Mouse (Mus musculus) midbrain, embryonic 14.5 days (tissue): ENCODE results near the gene Srp68. TPM values are rescaled to one million over a fixed set of nuclear protein-coding genes. Genes with fewer than 3 reads are reported as not detected.
"Not testable (repeated sequence)": the region's sequence is repeated elsewhere in the genome, so short reads cannot be mapped to it uniquely, and the experiment has no call there.

Experiments
- ATAC-seq: fragments of 200-750 bp; cut with Nextera tagmentation; 2 replicates; pipeline ENCODE4 v1.8.0; 2017; ENCODE audit warnings: moderate number of reproducible peaks, moderate library complexity; ENCODE audit not compliant: low FRiP score, low TSS enrichment
- DNase-seq: peaks from one replicate; pipeline ENCODE4 v3.0.0-alpha.2; 2015
- H3K27ac ChIP-seq: fragments of 300-500 bp; sonication (generic); replicated peaks from 2 replicates; pipeline ENCODE4 v1.5.1; 2014; ENCODE audit warnings: mild to moderate bottlenecking, low read depth, low read length, moderate library complexity
- H3K27me3 ChIP-seq: fragments of 300-500 bp; sonication (generic); 2 replicates; pipeline ENCODE4 v1.6.1; 2014; ENCODE audit warnings: low read length, control low read depth, mixed read lengths; ENCODE audit not compliant: control insufficient read depth, insufficient read depth
- H3K36me3 ChIP-seq: fragments of 300-500 bp; sonication (generic); 2 replicates; pipeline ENCODE4 v1.6.1; 2014; ENCODE audit warnings: low read length, control low read depth; ENCODE audit not compliant: control insufficient read depth, insufficient read depth
- H3K4me1 ChIP-seq: fragments of 300-500 bp; sonication (generic); 2 replicates; pipeline ENCODE4 v1.6.1; 2014; ENCODE audit warnings: mild to moderate bottlenecking, antibody characterized with exemption, low read length, control low read depth; ENCODE audit not compliant: control insufficient read depth, insufficient read depth
- H3K4me2 ChIP-seq: fragments of 300-500 bp; sonication (generic); 2 replicates; pipeline ENCODE4 v1.6.1; 2014; ENCODE audit warnings: mild to moderate bottlenecking, low read length, moderate library complexity
- H3K4me3 ChIP-seq: fragments of 300-500 bp; sonication (generic); replicated peaks from 2 replicates; pipeline ENCODE4 v1.5.1; 2014; ENCODE audit warnings: low read depth, low read length
- H3K9ac ChIP-seq: fragments of 300-500 bp; sonication (generic); replicated peaks from 2 replicates; pipeline ENCODE4 v1.6.1; 2014; ENCODE audit warnings: mild to moderate bottlenecking, low read length, moderate library complexity
- H3K9me3 ChIP-seq: fragments of 300-500 bp; sonication (generic); 2 replicates; pipeline ENCODE4 v1.6.1; 2016; ENCODE audit warnings: low read length, control low read depth, mixed read lengths; ENCODE audit not compliant: control insufficient read depth
- WGBS: fragments of 180-500 bp; shearing (Covaris S2); extraction: QIAGEN DNeasy Blood & Tissue Kit; methylation state at CpG from one replicate; pipeline ENCODE4 v1.1.7; 2014; 5-methylcytosine and 5-hydroxymethylcytosine counted together
- polyA plus RNA-seq: library from polyadenylated mRNA; unstranded; fragments of >200 nt; fragmentation: Nextera tagmentation; extraction: Ambion mirVana; gene quantifications from 2 replicates; pipeline ENCODE4 v1.2.1, GENCODE M21; 2014

Srp68 gene
- polyA plus RNA-seq, 1 experiment from 2014 or later = 57.1 TPM

- peak within 1 kb of the TSS; percentile 51 for H3K4me2 ChIP-seq
- H3K27me3 ChIP-seq = peaks cover 51% of the 10 kb centered on the region
- 6% methylated on average over 48 of the region's 48 CpGs for WGBS
- peak within 1 kb of the TSS; percentile 29 for H3K9ac ChIP-seq
- no peaks in the 10 kb centered on the region for H3K36me3 ChIP-seq
- H3K27ac ChIP-seq = no peak within 1 kb of the TSS
- H3K4me3 ChIP-seq = peak within 1 kb of the TSS; percentile 30
- no peaks in the 10 kb centered on the region for H3K9me3 ChIP-seq
- no peak for ATAC-seq
- peak; percentile 45 for DNase-seq
- 0 out of 2 replicates have a peak, but pooled peaks cover 4% of the 10 kb centered on the region for H3K4me1 ChIP-seq
Measured at GRCm38 (mm10) chr11:116280751-116281663, 7.0 kb upstream of the Srp68 start, which contains the start of gene Galr2. Gene Galr2 (plus strand): TSS chr11:116280939.

GRCm38 (mm10) chr11:116277184-116277583 is 3.2 kb upstream of the Srp68 start:
- not testable (repeated sequence) for H3K9me3 ChIP-seq, H3K4me3 ChIP-seq, H3K27ac ChIP-seq, H3K36me3 ChIP-seq, DNase-seq, ATAC-seq, H3K4me2 ChIP-seq, H3K9ac ChIP-seq
- Histone ChIP-seq H3K4me1 (peaks cover 17% of the 10 kb centered on the region), H3K27me3 (peaks cover 24% of the 10 kb centered on the region)
- 87% methylated on average over 1 of the region's 1 CpGs for WGBS

GRCm38 (mm10) chr11:116273469-116274044 is 460 bp downstream of the Srp68 start:
- Histone ChIP-seq H3K27me3 (no peaks in the 10 kb centered on the region), H3K9me3 (no peaks in the 10 kb centered on the region), H3K36me3 (peaks cover 29% of the 10 kb centered on the region), H3K27ac (peak overlapping the region; percentile 93), H3K9ac (peak overlapping the region; percentile 86), H3K4me1 (peaks cover 15% of the 10 kb centered on the region), H3K4me3 (peak overlapping the region; percentile 91), H3K4me2 (peak overlapping the region; percentile 93)
- DNase-seq (no peak), ATAC-seq (peak; percentile 59; the same call in 1 of the 2 replicates)
- under 1% methylated on average over 39 of the region's 39 CpGs for WGBS

- DNase-seq (no peak), ATAC-seq (no peak)
- Histone ChIP-seq H3K36me3 (peaks cover 36% of the 10 kb centered on the region), H3K27ac (no peak overlapping the region), H3K27me3 (no peaks in the 10 kb centered on the region), H3K9ac (peak overlapping the region; percentile 86), H3K4me2 (peak overlapping the region; percentile 93), H3K4me3 (peak overlapping the region; percentile 91), H3K9me3 (no peaks in the 10 kb centered on the region), H3K4me1 (peaks cover 15% of the 10 kb centered on the region)
- 61% methylated on average over 12 of the region's 12 CpGs for WGBS
Measured at GRCm38 (mm10) chr11:116272589-116273468, 1.2 kb downstream of the Srp68 start.

GRCm38 (mm10) chr11:116269560-116269959 is 4.5 kb downstream of the Srp68 start:
- Histone ChIP-seq H3K4me1 (peaks cover 12% of the 10 kb centered on the region), H3K4me2 (no peak overlapping the region), H3K9ac (no peak overlapping the region), H3K27ac (no peak overlapping the region), H3K27me3 (no peaks in the 10 kb centered on the region), H3K4me3 (no peak overlapping the region), H3K36me3 (peaks cover 67% of the 10 kb centered on the region), H3K9me3 (no peaks in the 10 kb centered on the region)
- DNase-seq (no peak), ATAC-seq (no peak)
- 91% methylated on average over 8 of the region's 8 CpGs for WGBS

- ATAC-seq = no peak
Measured at GRCm38 (mm10) chr11:116268313-116268712, 5.7 kb downstream of the Srp68 start.

GRCm38 (mm10) chr11:116267637-116268036 is 6.4 kb downstream of the Srp68 start:
- peaks cover 86% of the 10 kb centered on the region for H3K36me3 ChIP-seq
- 90% methylated on average over 8 of the region's 8 CpGs for WGBS
- H3K27me3 ChIP-seq = no peaks in the 10 kb centered on the region
- DNase-seq (peak; percentile 27), ATAC-seq (no peak)
- H3K27ac ChIP-seq = no peak overlapping the region
- peaks cover 4% of the 10 kb centered on the region; the same call in 1 of the 2 replicates for H3K4me1 ChIP-seq
- H3K9ac ChIP-seq = no peak overlapping the region
- no peak overlapping the region for H3K4me2 ChIP-seq
- H3K4me3 ChIP-seq = no peak overlapping the region
- H3K9me3 ChIP-seq = no peaks in the 10 kb centered on the region

More at GRCm38 (mm10) chr11:116268313-116268712, 5.7 kb downstream of the Srp68 start:
- Histone ChIP-seq H3K4me2 (no peak overlapping the region), H3K27me3 (no peaks in the 10 kb centered on the region), H3K4me1 (peaks cover 10% of the 10 kb centered on the region), H3K9ac (no peak overlapping the region), H3K36me3 (peaks cover 80% of the 10 kb centered on the region), H3K27ac (no peak overlapping the region), H3K9me3 (no peaks in the 10 kb centered on the region), H3K4me3 (no peak overlapping the region)
- no peak for DNase-seq
- WGBS = 96% methylated on average over 6 of the region's 6 CpGs

GRCm38 (mm10) chr11:116265850-116266249 is 8.2 kb downstream of the Srp68 start:
- no peak for ATAC-seq
- H3K36me3 ChIP-seq = peaks cover 94% of the 10 kb centered on the region
- H3K27me3 ChIP-seq = no peaks in the 10 kb centered on the region
- no peak overlapping the region for H3K27ac ChIP-seq
- H3K4me3 ChIP-seq = no peak overlapping the region
- 90% methylated on average over 4 of the region's 4 CpGs for WGBS
- no peak overlapping the region for H3K9ac ChIP-seq
- no peak for DNase-seq
- no peak overlapping the region for H3K4me2 ChIP-seq
- no peaks in the 10 kb centered on the region for H3K9me3 ChIP-seq
- no peaks in the 10 kb centered on the region for H3K4me1 ChIP-seq
